Mouse (Mus musculus): ENCODE measurements around the gene Kcne2. TPM values are rescaled to one million over a fixed set of nuclear protein-coding genes. Genes with fewer than 3 reads are reported as not detected.

Gene Kcne2
- polyA plus RNA-seq, 1 experiment, result not detected

DNA sequence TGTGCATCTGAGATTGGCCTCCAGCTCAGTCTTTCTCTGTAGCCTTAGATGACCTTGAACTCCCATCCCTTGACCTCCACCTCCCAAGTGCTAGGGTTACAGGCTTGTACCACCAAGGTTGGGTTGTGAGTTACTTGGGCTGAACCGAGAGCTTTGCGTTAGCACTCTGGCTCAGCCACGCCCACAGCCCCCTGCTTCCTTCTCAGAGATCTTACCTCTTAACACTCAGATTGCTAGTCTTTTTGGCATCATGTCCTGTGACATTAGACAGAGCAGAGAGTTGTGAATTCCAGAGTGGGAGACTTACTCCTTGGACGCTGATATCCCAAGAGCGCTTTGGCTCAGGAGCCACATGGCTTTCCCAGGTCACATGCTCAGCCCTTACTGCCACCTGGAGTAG is 10.3 kb downstream of the Kcne2 start:
- peaks cover 27% of the 10 kb centered on the region for H3K36me3 ChIP-seq (replicated peaks; ENCODE audit: low read length)
- H3K4me1 ChIP-seq, result peaks cover 74% of the 10 kb centered on the region
- no peaks in the 10 kb centered on the region for H3K27me3 ChIP-seq (replicated peaks)
- H3K4me3 ChIP-seq (replicated peaks), result peak overlapping the region; percentile 95
- TF ChIP-seq FLI1 (IDR thresholded peaks at IDR 0.05; ENCODE audit: low read length) (no peak), GATA1 (IDR thresholded peaks at IDR 0.05; ENCODE audit: borderline replicate concordance, low read length) (no peak)
- no peaks in the 10 kb centered on the region for H3K9me3 ChIP-seq

- no peak overlapping the region for H3K4me3 ChIP-seq (replicated peaks)
- TF ChIP-seq GATA1 (IDR thresholded peaks at IDR 0.05; ENCODE audit: borderline replicate concordance, low read length) (no peak), FLI1 (IDR thresholded peaks at IDR 0.05; ENCODE audit: low read length) (no peak)
- H3K27me3 ChIP-seq (replicated peaks), result no peaks in the 10 kb centered on the region
- H3K9me3 ChIP-seq, result no peaks in the 10 kb centered on the region
- H3K36me3 ChIP-seq (replicated peaks; ENCODE audit: low read length), result peaks cover 55% of the 10 kb centered on the region
- H3K4me1 ChIP-seq, result peaks cover 51% of the 10 kb centered on the region
These were observed 13.3 kb downstream of the Kcne2 start for GRCm38 (mm10) chr16:92305519-92305918.

DNA sequence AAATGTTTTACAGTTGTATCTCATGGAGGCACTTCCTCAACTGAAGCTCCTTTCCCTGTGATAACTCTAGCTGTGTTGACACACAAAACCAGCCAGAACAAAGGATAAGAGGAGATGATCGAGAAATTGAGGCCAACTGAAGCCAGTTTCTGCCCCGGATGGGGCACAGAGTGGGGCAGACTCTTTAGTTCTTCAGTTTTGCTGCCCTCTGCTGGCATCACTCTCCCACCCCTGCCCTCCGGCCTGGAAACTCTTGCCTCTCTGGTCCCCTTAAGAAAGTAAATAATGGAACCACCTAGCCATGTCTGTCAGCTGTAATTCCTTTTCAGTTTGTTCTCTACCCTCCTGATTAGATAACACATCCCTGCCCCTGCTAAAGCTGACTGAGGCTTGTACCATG is 15.8 kb downstream of the Kcne2 start:
- TF ChIP-seq GATA1 (IDR thresholded peaks at IDR 0.05; ENCODE audit: borderline replicate concordance, low read length) (no peak), FLI1 (IDR thresholded peaks at IDR 0.05; ENCODE audit: low read length) (no peak)
- H3K4me1 ChIP-seq, result peaks cover 52% of the 10 kb centered on the region
- no peaks in the 10 kb centered on the region for H3K9me3 ChIP-seq
- peaks cover 79% of the 10 kb centered on the region for H3K36me3 ChIP-seq (replicated peaks; ENCODE audit: low read length)
- H3K4me3 ChIP-seq (replicated peaks), result no peak overlapping the region
- H3K27me3 ChIP-seq (replicated peaks), result no peaks in the 10 kb centered on the region

DNA sequence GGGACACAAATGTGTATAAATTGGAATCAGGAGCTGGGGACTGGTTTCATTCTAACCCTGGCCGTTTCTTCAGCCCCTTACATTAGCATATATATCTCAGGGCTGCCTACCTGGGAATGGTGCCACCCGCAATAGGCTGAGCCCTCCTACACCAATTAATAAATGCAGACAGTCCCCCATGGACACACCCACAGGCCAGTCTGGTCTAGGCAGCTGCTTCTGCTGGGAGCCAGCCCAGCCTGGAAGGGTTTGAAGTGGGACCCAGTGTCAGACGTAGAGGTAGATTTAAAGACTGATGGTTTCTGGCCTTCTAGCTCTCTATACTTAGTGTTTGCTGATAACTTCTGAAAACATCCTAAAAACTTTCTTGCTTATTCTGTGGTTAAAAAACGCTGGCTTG is 16.9 kb downstream of the Kcne2 start:
- Histone ChIP-seq H3K4me1 (peaks cover 47% of the 10 kb centered on the region), H3K4me3 (replicated peaks) (no peak overlapping the region), H3K27me3 (replicated peaks) (no peaks in the 10 kb centered on the region), H3K9me3 (no peaks in the 10 kb centered on the region), H3K36me3 (replicated peaks; ENCODE audit: low read length) (peaks cover 90% of the 10 kb centered on the region)
- no peak for TF ChIP-seq GATA1 (IDR thresholded peaks at IDR 0.05; ENCODE audit: borderline replicate concordance, low read length)
- TF ChIP-seq FLI1 (IDR thresholded peaks at IDR 0.05; ENCODE audit: low read length), result no peak

GRCm38 (mm10) chr16:92313953-92314741 is 22.0 kb downstream of the Kcne2 start:
- peaks cover 21% of the 10 kb centered on the region for H3K27me3 ChIP-seq (replicated peaks)
- peaks cover 30% of the 10 kb centered on the region for H3K4me1 ChIP-seq
- peaks cover 70% of the 10 kb centered on the region for H3K36me3 ChIP-seq (replicated peaks; ENCODE audit: low read length)
- TF ChIP-seq GATA1 (IDR thresholded peaks at IDR 0.05; ENCODE audit: borderline replicate concordance, low read length), result no peak
- TF ChIP-seq FLI1 (IDR thresholded peaks at IDR 0.05; ENCODE audit: low read length), result no peak
- H3K4me3 ChIP-seq (replicated peaks), result peak overlapping the region; percentile 48
- peaks cover 14% of the 10 kb centered on the region for H3K9me3 ChIP-seq

- TF ChIP-seq GATA1 (IDR thresholded peaks at IDR 0.05; ENCODE audit: borderline replicate concordance, low read length), result no peak
- TF ChIP-seq FLI1 (IDR thresholded peaks at IDR 0.05; ENCODE audit: low read length), result no peak
- H3K4me3 ChIP-seq (replicated peaks), result no peak overlapping the region
- peaks cover 34% of the 10 kb centered on the region for H3K4me1 ChIP-seq
- H3K36me3 ChIP-seq (replicated peaks; ENCODE audit: low read length), result peaks cover 50% of the 10 kb centered on the region
- H3K27me3 ChIP-seq (replicated peaks), result peaks cover 26% of the 10 kb centered on the region
- peaks cover 14% of the 10 kb centered on the region for H3K9me3 ChIP-seq
These were observed 24.0 kb downstream of the Kcne2 start for GRCm38 (mm10) chr16:92316049-92316738.

DNA sequence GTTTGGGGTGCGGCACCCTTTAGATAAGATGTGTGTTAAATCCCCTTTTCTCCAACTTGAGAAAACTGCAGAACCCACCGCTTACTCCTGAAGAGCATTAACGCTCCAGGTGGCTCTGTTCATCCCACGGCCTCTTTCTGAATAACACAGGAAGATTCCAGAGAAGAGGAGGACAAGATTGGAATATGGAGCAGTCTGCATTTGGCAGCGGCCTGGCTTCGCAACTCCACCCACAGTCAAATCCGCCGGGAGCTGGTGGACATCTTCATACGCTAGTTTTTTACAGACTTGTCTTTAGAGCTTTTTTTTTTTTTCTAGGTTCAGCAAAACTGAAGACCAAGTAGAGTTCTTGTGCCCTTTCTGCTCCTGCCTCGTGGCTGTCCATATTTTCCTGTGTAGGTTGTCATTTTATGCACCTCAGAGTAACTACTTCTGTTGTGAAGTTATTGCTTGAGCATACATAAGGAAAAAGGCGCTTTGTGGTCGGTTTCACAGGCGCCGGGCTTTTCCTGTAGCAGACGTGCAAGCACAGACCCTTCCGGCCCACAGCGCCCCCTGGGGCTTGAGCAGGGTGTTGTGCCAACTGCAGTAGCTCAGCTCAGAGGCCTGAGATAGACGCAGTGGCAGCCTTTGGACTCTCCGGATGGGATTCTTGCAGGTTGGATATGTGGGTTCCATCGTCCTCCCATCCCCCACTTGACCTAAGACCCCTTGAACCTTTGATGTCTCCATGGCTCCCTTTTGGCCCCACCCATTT is 27.3 kb downstream of the Kcne2 start:
- peaks cover 44% of the 10 kb centered on the region for H3K27me3 ChIP-seq (replicated peaks)
- peaks cover 21% of the 10 kb centered on the region for H3K36me3 ChIP-seq (replicated peaks; ENCODE audit: low read length)
- H3K9me3 ChIP-seq, result peaks cover 14% of the 10 kb centered on the region
- no peak for TF ChIP-seq FLI1 (IDR thresholded peaks at IDR 0.05; ENCODE audit: low read length)
- TF ChIP-seq GATA1 (IDR thresholded peaks at IDR 0.05; ENCODE audit: borderline replicate concordance, low read length), result no peak
- H3K4me1 ChIP-seq, result peaks cover 13% of the 10 kb centered on the region
- H3K4me3 ChIP-seq (replicated peaks), result peak overlapping the region; percentile 42

DNA sequence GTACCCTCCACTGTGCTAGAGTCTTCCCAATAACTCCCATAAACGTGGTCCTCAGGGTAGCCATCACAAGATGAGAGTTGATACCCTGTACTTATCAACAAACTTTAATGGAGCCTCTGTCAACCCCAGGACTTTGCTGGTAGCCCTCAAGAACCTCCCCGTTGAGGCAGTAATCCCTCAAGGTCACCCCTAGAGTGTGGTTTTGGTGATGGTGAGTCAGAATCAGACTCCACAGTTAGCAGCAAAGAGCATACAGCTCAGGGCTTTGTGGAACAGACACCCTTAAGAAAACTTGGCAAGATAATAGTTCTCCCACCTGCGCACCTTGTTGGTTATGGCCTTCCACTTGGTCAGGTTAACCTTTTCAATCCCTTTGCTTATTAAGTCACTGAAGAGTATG is 28.2 kb downstream of the Kcne2 start:
- peaks cover 21% of the 10 kb centered on the region for H3K36me3 ChIP-seq (replicated peaks; ENCODE audit: low read length)
- H3K4me3 ChIP-seq (replicated peaks), result no peak overlapping the region
- H3K4me1 ChIP-seq, result peaks cover 11% of the 10 kb centered on the region
- peaks cover 14% of the 10 kb centered on the region for H3K9me3 ChIP-seq
- TF ChIP-seq FLI1 (IDR thresholded peaks at IDR 0.05; ENCODE audit: low read length), result no peak
- no peak for TF ChIP-seq GATA1 (IDR thresholded peaks at IDR 0.05; ENCODE audit: borderline replicate concordance, low read length)
- H3K27me3 ChIP-seq (replicated peaks), result peaks cover 52% of the 10 kb centered on the region

- peaks cover 14% of the 10 kb centered on the region for H3K9me3 ChIP-seq
- H3K27me3 ChIP-seq (replicated peaks), result peaks cover 54% of the 10 kb centered on the region
- peaks cover 17% of the 10 kb centered on the region for H3K36me3 ChIP-seq (replicated peaks; ENCODE audit: low read length)
- no peak for TF ChIP-seq GATA1 (IDR thresholded peaks at IDR 0.05; ENCODE audit: borderline replicate concordance, low read length)
- no peak for TF ChIP-seq FLI1 (IDR thresholded peaks at IDR 0.05; ENCODE audit: low read length)
- peaks cover 10% of the 10 kb centered on the region for H3K4me1 ChIP-seq
- H3K4me3 ChIP-seq (replicated peaks), result no peak within 1 kb of the TSS
These were observed 29.2 kb downstream of the Kcne2 start, which contains the start of gene Fam243 for GRCm38 (mm10) chr16:92321341-92321740. Gene Fam243, minus strand, starts transcription at chr16:92321441.

Measured in megakaryocyte, embryonic 14.5 days (primary cell).